Mouse (Mus musculus) bone marrow macrophage, adult 2 months (primary cell): Measurements from ENCODE around the gene Fam19a5.

Source experiments
- CTCF ChIP-seq: IDR thresholded peaks from 2 replicates; pipeline ENCODE4 v1.5.1; 2012; ENCODE audit warnings: low read depth, mild to moderate bottlenecking, low read length, moderate library complexity
- POLR2A ChIP-seq: IDR thresholded peaks from 2 replicates; pipeline ENCODE4 v1.6.1; 2012; ENCODE audit warnings: mild to moderate bottlenecking, low read depth, low read length, borderline replicate concordance

DNA sequence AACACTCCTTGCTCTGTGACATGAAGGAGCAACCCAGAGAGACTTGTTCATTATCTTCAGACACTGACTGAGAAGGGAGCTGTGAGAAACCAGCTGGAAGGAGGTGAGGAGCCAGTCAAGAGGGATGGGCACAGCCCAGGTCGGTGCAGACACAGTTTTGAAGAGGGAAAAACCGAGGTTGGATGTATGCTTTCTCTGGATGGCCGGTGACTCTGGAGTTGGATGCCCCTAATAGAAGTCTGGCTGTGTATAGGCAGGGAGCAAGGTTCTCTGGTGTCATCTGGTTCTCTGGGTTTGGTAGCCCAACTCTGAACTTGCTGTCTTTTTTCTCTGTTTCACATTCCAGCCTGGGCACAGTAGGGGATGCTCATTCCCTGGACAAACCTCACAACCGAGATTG is 245.6 kb downstream of the Fam19a5 start:
- no peak for TF ChIP-seq CTCF
- no peak for TF ChIP-seq POLR2A
